Mouse (Mus musculus) cerebellum, adult 18-20 months (tissue): ENCODE results near the gene Zscan20.

ENCODE experiments used
- DNase-seq, 2 experiments: peaks; one replicate each; pipeline ENCODE4 v3.0.0; 2021

Gene Zscan20

DNA sequence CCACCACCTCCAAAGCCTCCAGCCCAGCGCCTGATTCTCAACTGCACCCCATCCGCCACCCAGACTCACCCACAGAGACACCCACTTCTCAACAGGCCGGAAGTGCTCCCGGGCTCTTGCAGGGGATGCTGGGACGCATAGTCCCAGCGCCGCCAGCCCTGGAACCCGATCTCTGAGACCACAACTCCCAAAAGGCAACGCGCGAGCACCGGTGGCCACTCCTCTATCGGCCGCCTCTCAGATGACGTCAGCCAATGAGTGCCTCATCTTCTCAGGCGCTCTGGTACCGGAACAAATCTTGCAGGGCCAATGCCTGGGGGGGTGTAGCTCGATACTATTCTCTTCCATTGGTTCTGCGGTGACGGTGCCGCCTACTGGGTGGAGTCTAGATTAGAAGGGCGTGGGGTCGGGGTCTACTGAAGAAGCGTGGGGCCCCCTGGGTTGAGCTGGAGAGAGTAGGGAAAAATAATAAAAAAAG is at the start of gene Zscan20:
Gene Zscan20 (minus strand): TSS at position 174 of the 478 bp plus-strand sequence.
- DNase-seq, result peak; percentile 92 to 99

- peak in 1 of 2 experiments; percentile 20 for DNase-seq
Observed at GRCm38 (mm10) chr4:128655446-128655845, 45.5 kb upstream of the Zscan20 start.

GRCm38 (mm10) chr4:128654505-128655381 is 44.8 kb upstream of the Zscan20 start, which contains the start of gene Phc2:
Phc2 (plus strand) TSS chr4:128654702.
- peak; percentile 95 to 98 for DNase-seq

DNA sequence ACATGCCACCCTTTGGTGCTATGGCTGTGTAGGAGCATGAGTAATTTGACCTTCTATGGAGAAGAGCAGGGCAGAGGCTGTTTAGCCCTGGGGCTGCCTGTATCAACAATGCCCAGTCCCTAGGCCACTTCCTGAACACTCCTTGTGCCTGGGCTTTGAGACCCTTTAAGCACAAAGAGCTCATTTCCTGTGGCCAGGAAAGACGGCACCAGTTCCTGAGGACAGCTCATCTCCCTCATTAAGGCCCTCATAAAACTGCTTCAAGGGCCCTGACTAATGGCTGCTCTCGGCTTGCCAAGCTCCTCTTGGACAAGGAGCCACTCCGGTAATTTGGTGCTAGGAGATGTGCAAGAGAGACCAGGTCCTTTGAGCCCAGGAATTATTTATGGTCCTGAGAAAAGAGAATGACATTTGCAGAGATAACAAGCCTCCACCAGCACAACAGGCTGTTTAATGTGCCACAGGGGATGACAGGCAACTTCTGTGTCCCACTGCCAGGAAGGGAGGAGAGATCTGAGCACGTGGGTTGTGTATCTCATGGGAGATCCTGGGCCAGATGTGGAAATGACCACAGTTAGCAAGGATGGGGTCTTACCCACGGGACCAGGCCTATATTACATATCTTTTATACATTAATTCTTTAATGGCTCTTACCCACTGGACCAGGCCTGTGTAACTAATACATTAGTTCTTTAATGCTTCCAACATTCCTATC is 42.8 kb upstream of the Zscan20 start:
- DNase-seq, result no peak

DNA sequence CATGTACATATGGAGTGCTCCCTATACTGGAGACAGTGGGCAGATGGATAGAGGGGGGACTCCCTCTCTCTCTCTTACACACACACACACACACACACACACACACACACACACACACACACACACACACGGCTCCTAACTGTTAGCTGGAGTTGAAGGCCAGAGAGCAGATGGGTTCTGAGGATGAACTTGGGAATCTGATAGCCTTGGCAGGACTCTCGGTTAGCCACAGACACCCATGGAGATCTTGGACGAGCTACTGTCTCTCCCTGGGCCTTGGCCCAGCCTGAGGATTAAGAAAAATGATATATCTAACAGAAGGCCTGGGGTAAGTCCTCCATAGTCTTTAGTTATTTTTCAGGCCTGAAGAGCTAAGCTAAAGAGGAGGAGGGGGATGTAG is 41.6 kb upstream of the Zscan20 start:
- peak; percentile 80 to 84 for DNase-seq

- DNase-seq, result no peak
Observed at GRCm38 (mm10) chr4:128648567-128649255, 38.8 kb upstream of the Zscan20 start.

- no peak for DNase-seq
Observed at GRCm38 (mm10) chr4:128646762-128647161, 36.9 kb upstream of the Zscan20 start.

DNA sequence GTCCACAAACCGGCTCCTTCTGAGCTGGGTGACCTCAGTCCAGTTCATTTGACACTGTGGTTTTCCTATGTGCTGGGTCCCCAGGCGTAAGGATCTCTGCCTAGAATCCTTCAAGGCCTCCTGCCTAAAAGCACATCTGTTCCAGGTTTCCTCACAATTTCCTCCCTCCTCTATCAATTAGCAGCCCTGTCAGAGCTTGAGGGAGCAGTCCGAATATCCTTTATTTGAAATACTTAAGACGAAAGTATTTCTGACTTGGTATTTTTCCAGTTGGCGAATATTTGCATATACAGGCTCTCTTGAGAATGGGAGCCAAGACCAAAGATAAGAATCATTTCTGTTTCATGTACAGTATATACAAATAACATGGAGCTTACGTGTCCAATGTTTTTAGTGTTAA is 36.0 kb upstream of the Zscan20 start:
- DNase-seq, result no peak

GRCm38 (mm10) chr4:128641766-128642717 is 32.1 kb upstream of the Zscan20 start:
- no peak for DNase-seq

GRCm38 (mm10) chr4:128638265-128638923 is 28.5 kb upstream of the Zscan20 start:
- no peak for DNase-seq

- DNase-seq, result no peak
Observed at GRCm38 (mm10) chr4:128637250-128637649, 27.4 kb upstream of the Zscan20 start.

GRCm38 (mm10) chr4:128635894-128636585 is 26.1 kb upstream of the Zscan20 start:
- no peak for DNase-seq

DNA sequence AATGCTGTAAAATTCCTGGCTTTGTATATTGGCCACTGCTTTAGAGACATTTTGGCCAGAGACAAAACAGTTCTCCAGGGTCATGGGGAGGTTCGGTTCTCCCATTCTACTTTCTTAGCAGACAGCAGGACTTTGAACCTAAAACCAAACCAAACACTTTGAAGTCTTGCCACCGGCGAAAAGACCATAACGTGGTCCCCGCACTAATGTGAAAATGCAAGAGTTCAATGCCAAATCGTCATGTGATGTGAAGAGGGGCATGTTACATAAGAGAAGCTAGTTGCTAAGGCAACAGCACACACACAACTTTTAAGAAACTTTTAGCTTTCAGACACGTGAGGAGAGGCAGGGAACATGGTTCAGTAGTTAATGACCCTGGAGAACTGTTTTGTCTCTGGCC is 25.6 kb upstream of the Zscan20 start:
- DNase-seq, result no peak

DNA sequence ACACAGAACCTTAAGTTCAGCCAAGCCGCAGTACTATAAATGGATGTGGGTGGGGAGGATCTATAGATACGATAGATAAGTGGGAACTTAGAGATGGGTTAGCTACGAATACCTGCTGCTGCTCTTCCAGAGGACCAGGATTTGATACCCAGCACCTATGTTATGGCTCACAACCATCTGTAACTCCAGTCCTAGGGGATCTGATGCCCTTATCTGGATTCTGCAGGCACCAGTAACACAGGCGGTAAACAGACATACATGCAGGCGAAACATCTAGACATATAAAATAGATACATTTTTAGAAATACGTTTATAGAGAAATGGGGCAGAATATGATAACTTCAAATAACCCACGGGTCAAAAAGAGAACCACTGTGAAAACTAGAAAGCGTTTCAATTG is 11.2 kb upstream of the Zscan20 start:
- no peak for DNase-seq

- no peak for DNase-seq
Observed at GRCm38 (mm10) chr4:128620572-128620971, 10.7 kb upstream of the Zscan20 start.

GRCm38 (mm10) chr4:128618963-128619362 is 9.1 kb upstream of the Zscan20 start:
- no peak for DNase-seq

DNA sequence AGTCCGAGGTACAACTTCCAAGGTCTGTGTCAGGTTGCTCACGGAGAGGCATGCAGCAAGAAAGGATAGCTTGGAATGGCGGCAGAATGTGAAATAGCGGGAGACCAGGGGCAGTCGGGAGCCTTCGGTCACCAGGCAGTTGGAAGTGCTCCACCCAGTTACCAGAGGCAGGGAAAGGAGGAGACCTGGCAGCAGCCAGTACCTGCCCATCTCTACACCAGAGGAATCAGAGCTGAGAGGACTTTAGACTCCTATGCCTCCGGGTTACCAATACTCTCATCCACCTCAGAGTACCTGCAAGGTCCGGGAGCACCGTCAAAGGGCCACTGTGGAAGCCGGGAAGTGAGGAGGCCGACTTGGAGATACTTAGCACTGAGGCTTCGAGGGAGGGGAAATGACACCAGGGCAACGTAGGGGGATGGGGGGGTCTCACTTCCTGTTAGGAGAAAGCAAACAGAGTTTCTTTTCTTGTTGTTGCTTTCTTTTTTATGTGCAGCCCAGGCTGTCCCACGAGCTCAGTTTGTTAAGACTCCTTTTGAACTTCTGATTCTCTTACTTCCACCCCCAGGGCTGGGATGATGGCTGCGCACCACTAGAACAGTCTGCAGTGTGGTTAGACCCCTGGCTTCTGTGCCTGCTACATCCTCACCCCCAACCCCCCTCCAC is 8.5 kb upstream of the Zscan20 start, which contains the start of gene Tlr12:
Gene Tlr12 (minus strand): TSS at position 374 of the 666 bp plus-strand sequence.
- DNase-seq, result no peak

GRCm38 (mm10) chr4:128617363-128618120 is 7.6 kb upstream of the Zscan20 start:
- DNase-seq, result no peak

GRCm38 (mm10) chr4:128615761-128616160 is 5.9 kb upstream of the Zscan20 start:
- no peak for DNase-seq
